Mouse (Mus musculus) lung, embryonic 16.5 days (tissue): Measurements from ENCODE around the gene Gpr39. TPM values are rescaled to one million over a fixed set of nuclear protein-coding genes. Genes with fewer than 3 reads are reported as not detected.

Experiments
- ATAC-seq: fragments of 200-750 bp; cut with Nextera tagmentation; 2 replicates; pipeline ENCODE4 v1.8.0; 2017; ENCODE audit warnings: low read depth, mild to moderate bottlenecking, moderate library complexity
- H3K27ac ChIP-seq: fragments of 300-500 bp; sonication (generic); 2 replicates; pipeline ENCODE4 v1.5.1; 2014; ENCODE audit warnings: mild to moderate bottlenecking, control low read depth, low read length
- H3K27me3 ChIP-seq: fragments of 300-500 bp; sonication (generic); 2 replicates; pipeline ENCODE4 v1.6.1; 2014; ENCODE audit warnings: low read depth, low read length, mixed read lengths; ENCODE audit not compliant: control insufficient read depth, insufficient read depth
- H3K36me3 ChIP-seq: fragments of 300-500 bp; sonication (generic); 2 replicates; pipeline ENCODE4 v1.6.1; 2014; ENCODE audit warnings: low read length; ENCODE audit not compliant: control insufficient read depth, insufficient read depth
- H3K4me1 ChIP-seq: fragments of 300-500 bp; sonication (generic); replicated peaks from 2 replicates; pipeline ENCODE4 v1.6.1; 2014; ENCODE audit warnings: low read length, mixed read lengths; ENCODE audit not compliant: control insufficient read depth, insufficient read depth
- H3K4me2 ChIP-seq: fragments of 300-500 bp; sonication (generic); 2 replicates; pipeline ENCODE4 v1.6.1; 2014; ENCODE audit warnings: low read depth, low read length, control low read depth
- H3K4me3 ChIP-seq: fragments of 300-500 bp; sonication (generic); 2 replicates; pipeline ENCODE4 v1.5.1; 2014; ENCODE audit warnings: mild to moderate bottlenecking, low read length, control low read depth
- H3K9ac ChIP-seq: fragments of 300-500 bp; sonication (generic); 2 replicates; pipeline ENCODE4 v1.6.1; 2014; ENCODE audit warnings: low read length, control low read depth
- H3K9me3 ChIP-seq: fragments of 300-500 bp; sonication (generic); 2 replicates; pipeline ENCODE4 v1.6.1; 2016; ENCODE audit warnings: low read length; ENCODE audit not compliant: control insufficient read depth
- WGBS: fragments of 180-500 bp; shearing (Covaris S2); extraction: QIAGEN DNeasy Blood & Tissue Kit; methylation state at CpG from one replicate; pipeline ENCODE4 v1.1.7; 2014; 5-methylcytosine and 5-hydroxymethylcytosine counted together
- polyA plus RNA-seq: library from polyadenylated mRNA; unstranded; fragments of >200 nt; fragmentation: Nextera tagmentation; extraction: Ambion mirVana; gene quantifications from 2 replicates; pipeline ENCODE4 v1.2.1, GENCODE M21; 2015

The Gpr39 gene
- polyA plus RNA-seq, 1 experiment from 2014 or later, result 4.6 TPM

- no peak overlapping the region for H3K9ac ChIP-seq
- H3K4me1 ChIP-seq, result peaks cover 2% of the 10 kb centered on the region; the same call in 1 of the 2 replicates
- H3K27me3 ChIP-seq, result no peaks in the 10 kb centered on the region
- H3K9me3 ChIP-seq, result no peaks in the 10 kb centered on the region
- H3K36me3 ChIP-seq, result no peaks in the 10 kb centered on the region
- WGBS, result 93% methylated on average over 4 of the region's 4 CpGs
- no peak overlapping the region for H3K4me2 ChIP-seq
- H3K27ac ChIP-seq, result no peak overlapping the region
- no peak for ATAC-seq
- no peak overlapping the region for H3K4me3 ChIP-seq
Observed at GRCm38 (mm10) chr1:125660901-125661300, 15.9 kb upstream of the Gpr39 start.

DNA sequence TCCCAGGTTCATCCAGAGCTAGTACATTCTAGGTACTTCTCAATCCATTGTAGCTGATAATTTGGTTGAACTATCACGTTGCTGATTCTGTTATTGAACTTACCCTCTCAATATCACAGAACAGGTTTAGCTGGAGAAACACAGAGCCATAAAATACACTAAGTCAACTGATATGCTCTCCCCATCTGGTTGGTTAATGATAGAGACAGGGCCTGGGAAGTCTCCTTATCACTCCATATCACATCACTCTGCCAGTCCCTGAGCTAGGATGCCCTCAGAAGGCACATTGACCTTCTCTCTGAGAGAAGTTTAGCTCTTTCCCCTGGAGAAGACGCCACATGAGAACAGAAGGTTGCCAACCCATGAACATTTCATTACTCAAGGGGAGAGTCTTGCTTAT lies 14.7 kb upstream of the Gpr39 start:
- Histone ChIP-seq H3K36me3 (no peaks in the 10 kb centered on the region), H3K27me3 (no peaks in the 10 kb centered on the region), H3K4me2 (no peak overlapping the region), H3K27ac (no peak overlapping the region), H3K9me3 (no peaks in the 10 kb centered on the region), H3K9ac (no peak overlapping the region), H3K4me3 (no peak overlapping the region), H3K4me1 (peaks cover 2% of the 10 kb centered on the region; the same call in 1 of the 2 replicates)
- ATAC-seq, result no peak
- WGBS, result 75% methylated on average over 2 of the region's 2 CpGs

DNA sequence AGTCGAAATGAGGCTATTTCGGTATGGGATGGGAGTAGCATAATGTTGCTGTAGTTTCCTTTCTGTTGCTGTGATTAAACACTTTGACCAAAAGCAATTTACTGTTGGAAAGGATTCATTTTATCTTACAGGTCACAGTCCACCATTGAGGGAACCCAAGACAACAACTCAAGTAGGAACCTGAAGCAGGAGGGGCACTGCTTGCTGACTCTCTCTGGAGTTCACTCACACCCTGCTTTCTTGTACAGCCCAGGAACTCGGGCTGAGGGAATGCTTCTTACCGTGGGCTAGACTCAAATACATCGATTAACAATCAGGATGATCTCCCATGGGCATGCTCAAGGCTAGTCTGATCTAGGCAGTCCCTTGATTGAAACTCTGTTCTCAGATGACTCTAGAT lies 14.1 kb upstream of the Gpr39 start:
- Histone ChIP-seq H3K4me3 (no peak overlapping the region), H3K36me3 (no peaks in the 10 kb centered on the region), H3K9me3 (no peaks in the 10 kb centered on the region), H3K9ac (no peak overlapping the region), H3K27ac (no peak overlapping the region), H3K27me3 (no peaks in the 10 kb centered on the region), H3K4me2 (no peak overlapping the region), H3K4me1 (peaks cover 2% of the 10 kb centered on the region; the same call in 1 of the 2 replicates)
- no peak for ATAC-seq
- 85% methylated on average over 5 of the region's 5 CpGs for WGBS

DNA sequence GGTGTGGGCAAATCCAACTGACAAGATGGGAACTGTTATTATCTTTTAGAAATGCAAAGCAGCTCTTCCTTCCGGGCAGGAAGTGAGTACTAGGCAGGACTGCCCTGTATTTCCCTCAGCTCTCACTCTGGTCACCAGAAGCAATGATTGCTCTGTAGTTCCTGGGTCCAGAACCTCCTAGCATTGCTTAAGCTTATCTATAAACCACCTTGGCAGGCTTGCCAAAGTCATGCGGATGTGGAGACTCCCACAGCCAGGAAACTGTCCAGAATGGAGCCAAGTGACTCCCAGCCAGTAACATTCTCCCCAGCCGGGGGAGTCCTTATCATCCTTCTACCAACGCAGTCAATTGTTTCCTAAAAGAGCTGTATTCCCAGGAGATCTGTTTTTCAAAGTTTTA lies 13.7 kb upstream of the Gpr39 start:
- H3K36me3 ChIP-seq, result no peaks in the 10 kb centered on the region
- no peak overlapping the region for H3K27ac ChIP-seq
- ATAC-seq, result peak; percentile 76
- peaks cover 2% of the 10 kb centered on the region; the same call in 1 of the 2 replicates for H3K4me1 ChIP-seq
- no peak overlapping the region for H3K4me2 ChIP-seq
- no peaks in the 10 kb centered on the region for H3K27me3 ChIP-seq
- H3K9ac ChIP-seq, result no peak overlapping the region
- whole genome bisulfite sequencing, result 42% methylated on average over 4 of the region's 4 CpGs
- no peaks in the 10 kb centered on the region for H3K9me3 ChIP-seq
- H3K4me3 ChIP-seq, result no peak overlapping the region

- no peaks in the 10 kb centered on the region for H3K36me3 ChIP-seq
- H3K9me3 ChIP-seq, result no peaks in the 10 kb centered on the region
- WGBS, result 58% methylated on average over 5 of the region's 5 CpGs
- ATAC-seq, result no peak
- no peak overlapping the region for H3K4me3 ChIP-seq
- peaks cover 2% of the 10 kb centered on the region; the same call in 1 of the 2 replicates for H3K4me1 ChIP-seq
- no peak overlapping the region for H3K9ac ChIP-seq
- no peaks in the 10 kb centered on the region for H3K27me3 ChIP-seq
- H3K4me2 ChIP-seq, result no peak overlapping the region
- no peak overlapping the region for H3K27ac ChIP-seq
Observed at GRCm38 (mm10) chr1:125665127-125665637, 11.6 kb upstream of the Gpr39 start.

DNA sequence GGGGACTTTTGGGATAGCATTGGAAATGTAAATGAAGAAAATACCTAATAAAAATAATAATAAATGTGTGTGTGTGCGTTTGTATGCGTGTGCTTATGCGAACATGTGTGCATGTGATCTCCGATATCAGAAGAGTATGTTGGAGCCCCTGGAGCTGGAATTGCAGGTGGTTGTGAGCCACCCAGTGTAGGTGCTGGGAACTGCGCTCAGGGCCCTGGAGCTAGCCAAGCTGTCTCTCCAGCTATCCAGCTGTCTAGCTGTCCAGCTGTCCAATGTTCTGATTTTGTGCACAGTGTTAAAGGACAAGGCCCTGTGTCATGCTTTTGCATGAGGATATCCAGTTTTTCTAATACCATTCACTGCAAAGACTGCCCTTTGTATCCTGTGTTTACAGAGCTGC lies 7.8 kb upstream of the Gpr39 start:
- no peak for ATAC-seq
- H3K9me3 ChIP-seq, result no peaks in the 10 kb centered on the region
- WGBS, result 73% methylated on average over 5 of the region's 5 CpGs

GRCm38 (mm10) chr1:125675186-125675585 lies 1.6 kb upstream of the Gpr39 start:
- Histone ChIP-seq H3K4me3 (no peak overlapping the region), H3K9ac (no peak overlapping the region), H3K27me3 (no peaks in the 10 kb centered on the region), H3K9me3 (no peaks in the 10 kb centered on the region), H3K36me3 (no peaks in the 10 kb centered on the region), H3K4me2 (no peak overlapping the region), H3K4me1 (peaks cover 18% of the 10 kb centered on the region; the same call in 1 of the 2 replicates), H3K27ac (peak overlapping the region; percentile 78)
- 68% methylated on average over 1 of the region's 1 CpGs for WGBS
- no peak for ATAC-seq

More for the DNA sequence above, 7.8 kb upstream of the Gpr39 start:
- no peaks in the 10 kb centered on the region for H3K27me3 ChIP-seq
- H3K4me1 ChIP-seq, result no peaks in the 10 kb centered on the region
- no peak overlapping the region for H3K27ac ChIP-seq
- no peak overlapping the region for H3K4me3 ChIP-seq
- no peak overlapping the region for H3K9ac ChIP-seq
- H3K36me3 ChIP-seq, result no peaks in the 10 kb centered on the region
- no peak overlapping the region for H3K4me2 ChIP-seq

GRCm38 (mm10) chr1:125677286-125677685 lies 491 bp downstream of the Gpr39 start:
- H3K4me3 ChIP-seq, result peak overlapping the region; percentile 35
- H3K36me3 ChIP-seq, result no peaks in the 10 kb centered on the region
- peaks cover 18% of the 10 kb centered on the region; the same call in 1 of the 2 replicates for H3K4me1 ChIP-seq
- ATAC-seq, result no peak
- H3K27ac ChIP-seq, result peak overlapping the region; percentile 78
- 75% methylated on average over 5 of the region's 5 CpGs for WGBS
- no peaks in the 10 kb centered on the region for H3K9me3 ChIP-seq
- peak overlapping the region; percentile 42 for H3K9ac ChIP-seq
- peak overlapping the region; percentile 54 for H3K4me2 ChIP-seq
- no peaks in the 10 kb centered on the region for H3K27me3 ChIP-seq

DNA sequence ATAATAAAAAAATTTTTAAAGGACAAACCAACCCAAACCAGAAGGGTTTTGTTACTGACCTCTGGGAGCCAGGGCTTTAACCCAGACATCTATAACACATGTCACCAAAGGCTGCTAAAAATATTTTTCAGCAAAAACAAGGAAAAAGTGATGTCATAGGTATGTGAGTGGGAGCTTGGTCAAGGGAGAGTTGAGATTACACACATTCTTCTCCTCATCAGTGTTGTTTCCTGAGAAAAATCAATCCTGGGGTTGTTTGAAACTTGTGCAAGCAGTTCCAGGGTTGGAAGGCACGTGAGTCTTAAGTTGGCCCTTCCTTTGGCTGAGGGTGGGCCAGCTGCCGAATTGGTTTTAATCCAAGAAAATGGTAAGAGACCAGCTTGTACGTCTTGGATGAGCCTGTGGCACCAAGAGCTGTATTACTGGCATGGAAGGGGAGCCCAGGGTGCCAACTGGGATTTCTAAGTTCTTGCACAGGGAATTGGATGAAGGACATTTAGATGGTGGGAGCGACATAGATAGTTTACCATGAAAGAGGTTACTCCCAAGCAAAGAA lies 2.8 kb downstream of the Gpr39 start:
- no peak overlapping the region for H3K4me3 ChIP-seq
- H3K4me1 ChIP-seq, result peaks cover 18% of the 10 kb centered on the region; the same call in 1 of the 2 replicates
- no peak overlapping the region for H3K9ac ChIP-seq
- no peaks in the 10 kb centered on the region for H3K9me3 ChIP-seq
- ATAC-seq, result no peak
- 50% methylated on average over 4 of the region's 4 CpGs for WGBS
- H3K27me3 ChIP-seq, result no peaks in the 10 kb centered on the region
- no peak overlapping the region for H3K27ac ChIP-seq
- H3K4me2 ChIP-seq, result no peak overlapping the region
- no peaks in the 10 kb centered on the region for H3K36me3 ChIP-seq
